ENCODE assay signal across 12 mouse cellular contexts in genomic region chr5:113985737-113986136, GRCm38 (mm10). TPM values are rescaled to one million over a fixed set of nuclear protein-coding genes. Genes with fewer than 3 reads are reported as not detected.
DNase-seq lines count a peak whose midpoint lies in the region; ATAC-seq and TF ChIP-seq lines count a peak whose summit lies in the region.
"Had no signal": no experiment of that assay in that cellular context is flagged by ENCODE, and none has a peak within 500 bp of the region (broad histone marks: within the 10 kb centered on the region; RNA-seq: fewer than 3 reads in every experiment).

No protein-coding gene starts in this region.

- DNase-seq in kidney, adult 2 months: no peak
- DNase-seq in kidney, postnatal 36 days: no peak
- DNase-seq in ES-E14 (ENCODE audit: low read depth, low spot score): no peak
- no peak for DNase-seq in urinary bladder, postnatal 25 days (ENCODE audit: low spot score)
- DNase-seq in urinary bladder, adult 18-20 months (ENCODE audit: low spot score in 2 of 2): no peak
- no peak for DNase-seq in thymus, postnatal 36 days
- DNase-seq: gastrocnemius, postnatal 36 days; lung, postnatal 14 days had no signal

- H3K4me3 ChIP-seq in kidney, adult 2 months (ENCODE audit: insufficient read depth, low read depth, low read length): no peak overlapping the region
- H3K4me3 ChIP-seq in ES-E14 (ENCODE audit: insufficient read depth in 1 of 2, low read depth in 1 of 2, low read length in 2 of 2, poor library complexity in 1 of 2, severe bottlenecking in 1 of 2): no peak overlapping the region
- H3K4me3 ChIP-seq in liver, embryonic 12.5 days: no peak overlapping the region; the same call in 1 of the 2 replicates

- H3K27me3 ChIP-seq in kidney, adult 2 months (replicated peaks; ENCODE audit: control insufficient read depth, insufficient read depth, low read length): no peaks in the 10 kb centered on the region
- H3K27me3 ChIP-seq in liver, embryonic 12.5 days (replicated peaks): no peaks in the 10 kb centered on the region

- 65% methylated on average over 2 of the region's 2 CpGs for WGBS in kidney, adult 2 months
- 50% methylated on average over 2 of the region's 2 CpGs for WGBS in liver, embryonic 12.5 days (ENCODE audit: insufficient replicate concordance)

- in situ Hi-C loops in ES-E14 (cut with MboI; ENCODE audit: low sequenced_read_pairs in 2 of 2, unreplicated experiment in 2 of 2): no loop called here

- no peaks in the 10 kb centered on the region for H3K9me3 ChIP-seq in ES-E14 (ENCODE audit: control insufficient read depth, insufficient read depth, low read depth, low read length)
- H3K9me3 ChIP-seq in liver, embryonic 12.5 days (replicated peaks): no peaks in the 10 kb centered on the region

- H3K4me1 ChIP-seq in kidney, adult 2 months (ENCODE audit: control insufficient read depth, insufficient read depth, low read length): peaks cover 23% of the 10 kb centered on the region
- H3K4me1 ChIP-seq in ES-E14 (ENCODE audit: control insufficient read depth in 2 of 2, insufficient read depth in 2 of 2, low read length in 2 of 2, poor library complexity in 1 of 2): peaks cover 0 to 19% of the 10 kb centered on the region in 2 experiments; a peak in 2 of 4 replicates
- peaks cover 98% of the 10 kb centered on the region for H3K4me1 ChIP-seq in liver, embryonic 12.5 days

- no peak for TF ChIP-seq CTCF in kidney, adult 2 months (conservative IDR thresholded peaks at IDR 0.05; ENCODE audit: insufficient read depth, insufficient read length, low read depth, low read length)

- 0 out of 2 replicates have a peak, but pooled peaks have one; percentile 6 for ATAC-seq in common myeloid progenitor, adult 5-6 weeks (replicated peaks; ENCODE audit: low read depth, poor library complexity, severe bottlenecking)
- no peak for ATAC-seq in liver, embryonic 12.5 days

- H3K36me3 ChIP-seq in kidney, adult 2 months (ENCODE audit: control insufficient read depth, insufficient read depth, low read length): no peaks in the 10 kb centered on the region
- H3K36me3 ChIP-seq in ES-E14 (ENCODE audit: control insufficient read depth, insufficient read depth, low read length, poor library complexity, severe bottlenecking): peaks cover 4% of the 10 kb centered on the region; the same call in 1 of the 2 replicates
- H3K36me3 ChIP-seq in liver, embryonic 12.5 days: peaks cover 40% of the 10 kb centered on the region

- no peak overlapping the region for H3K9ac ChIP-seq in ES-E14 (ENCODE audit: insufficient read depth, low read depth, low read length, poor library complexity, severe bottlenecking)
- peak overlapping the region; percentile 75 for H3K9ac ChIP-seq in liver, embryonic 12.5 days

- H3K27ac ChIP-seq in kidney, adult 2 months (ENCODE audit: insufficient read depth, low read depth, low read length): peak overlapping the region; percentile 25
- 0 out of 2 replicates have a peak overlapping the region, but pooled peaks have one; percentile 21 for H3K27ac ChIP-seq in ES-E14 (ENCODE audit: insufficient read depth, low read depth, low read length, poor library complexity, severe bottlenecking)
- H3K27ac ChIP-seq in liver, embryonic 12.5 days: peak overlapping the region; percentile 96

- no peak for TF ChIP-seq POLR2A in kidney, adult 2 months (IDR thresholded peaks at IDR 0.05; ENCODE audit: low read depth, low read length)

- peak overlapping the region; percentile 76 for H3K4me2 ChIP-seq in liver, embryonic 12.5 days

TF ChIP-seq in ES-E14, 5 proteins besides CTCF, POLR2A, EP300 and RAD21:
- TF ChIP-seq HCFC1 (IDR thresholded peaks at IDR 0.05; ENCODE audit: borderline replicate concordance, insufficient read depth, low read length): no peak
- no peak for TF ChIP-seq CHD2 (IDR thresholded peaks at IDR 0.05; ENCODE audit: low read depth, low read length)
- TF ChIP-seq ZC3H11A (IDR thresholded peaks at IDR 0.05; ENCODE audit: borderline replicate concordance, low read depth, low read length): no peak
- TF ChIP-seq ZNF384 (IDR thresholded peaks at IDR 0.05; ENCODE audit: low read depth, low read length): no peak
- TF ChIP-seq MAFK (IDR thresholded peaks at IDR 0.05; ENCODE audit: insufficient read depth, low read depth, low read length): no peak

RNA-seq across cellular contexts. Expression of gene Ssh1, which starts 8.0 kb away (rescaled TPM):
- polyA plus RNA-seq in kidney, adult 2 months (2012; rRNA removed): 11.3 and 12.1 TPM in 2 replicates
- total RNA-seq in ES-E14 (2012; rRNA removed): 11.8 and 13.4 TPM in 2 replicates
- total RNA-seq in common myeloid progenitor, adult 5-6 weeks (2017): 3.3 and 7.0 TPM in 2 replicates
- 8.9 and 10.9 TPM in 2 replicates for polyA plus RNA-seq in liver, embryonic 12.5 days (2016; fragmentation: Nextera tagmentation; extraction: Ambion mirVana)

RNA-seq across cellular contexts. Expression of gene Dao, which starts 17.8 kb away (rescaled TPM):
- polyA plus RNA-seq in kidney, adult 2 months (2012; rRNA removed): 369 and 376 TPM in 2 replicates
- 0.16 and 0.18 TPM in 2 replicates for total RNA-seq in ES-E14 (2012; rRNA removed)
- total RNA-seq in common myeloid progenitor, adult 5-6 weeks (2017): not detected in 2 replicates
- polyA plus RNA-seq in liver, embryonic 12.5 days (2016; fragmentation: Nextera tagmentation; extraction: Ambion mirVana): not detected in 2 replicates
- total RNA-seq: gastrocnemius, postnatal 36 days; layer of hippocampus, postnatal 10 days had no signal
- polyA plus RNA-seq: embryonic facial prominence, embryonic 11.5 days had no signal

Comparison
In these comparisons a context has a peak if more than half of its experiments do, and no peak if none do; other contexts are left out.
1. H3K27ac ChIP-seq: peak in every context shown above with its lines; median percentile 96 in liver, embryonic 12.5 days; 25 in kidney, adult 2 months; 21 in ES-E14.